Mouse (Mus musculus): ENCODE data around the gene Ifngr1.

GRCm38 (mm10) chr10:19613111-19613753 lies 21.5 kb downstream of the Ifngr1 start:
- TF ChIP-seq ZMIZ1 (IDR thresholded peaks at IDR 0.05; ENCODE audit: low read depth, low read length) (no peak), BHLHE40 (IDR thresholded peaks at IDR 0.05; ENCODE audit: low read depth, low read length) (no peak), SMC3 (IDR thresholded peaks at IDR 0.05; ENCODE audit: low read depth, low read length) (no peak), POLR2A (IDR thresholded peaks at IDR 0.05; ENCODE audit: low read depth, low read length) (no peak), JUND (conservative IDR thresholded peaks at IDR 0.05; ENCODE audit: low read depth, low read length) (no peak), KAT2A (IDR thresholded peaks at IDR 0.05; ENCODE audit: insufficient replicate concordance, low read length) (no peak), TBP (conservative IDR thresholded peaks at IDR 0.05; ENCODE audit: low read depth, low read length) (no peak), PAX5 (IDR thresholded peaks at IDR 0.05; ENCODE audit: low read length) (no peak)

Measured in CH12.LX (cell line).